Mouse (Mus musculus) heart, adult 8-10 months (tissue): ENCODE measurements around the gene Rpsa. TPM values are rescaled to one million over a fixed set of nuclear protein-coding genes. Genes with fewer than 3 reads are reported as not detected.

ENCODE experiments used
- DNase-seq: peaks from one replicate; pipeline ENCODE4 v3.0.0; 2022; ENCODE audit warnings: low spot score
- total RNA-seq, 4 experiments: library from RNA; stranded (reverse); gene quantifications; 2 replicates each; pipeline ENCODE4 v1.2.4; 2022

Gene Rpsa
- total RNA-seq, 4 experiments from 2014 or later = 429 to 518 (median 467) TPM

- no peak for DNase-seq
These were observed 14.0 kb upstream of the Rpsa start for GRCm38 (mm10) chr9:120113456-120113855.

GRCm38 (mm10) chr9:120114051-120114788, 13.3 kb upstream of the Rpsa start:
- DNase-seq = no peak

- no peak for DNase-seq
These were observed 12.7 kb upstream of the Rpsa start for GRCm38 (mm10) chr9:120114789-120115151.

DNA sequence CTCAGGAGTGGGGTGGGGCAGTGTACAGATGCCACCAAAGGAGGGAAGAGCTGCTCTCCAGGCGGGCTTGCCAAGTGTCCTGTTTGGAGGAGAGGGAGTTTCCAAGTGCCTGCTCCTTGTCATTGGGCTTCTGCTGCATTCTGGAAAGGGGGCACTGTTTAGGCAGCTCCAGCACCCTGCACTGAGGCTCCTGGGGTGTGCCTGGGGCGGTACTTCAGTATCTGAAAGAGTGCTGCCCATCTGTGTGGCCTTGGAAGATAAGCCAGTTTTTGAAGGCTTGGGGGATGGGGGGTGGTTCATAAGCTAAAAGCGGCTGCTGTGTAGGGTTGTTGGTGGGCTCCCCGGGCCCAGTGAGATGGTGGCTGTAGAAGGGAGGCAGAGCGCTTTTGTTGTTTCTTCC, 11.9 kb upstream of the Rpsa start:
- no peak for DNase-seq

DNA sequence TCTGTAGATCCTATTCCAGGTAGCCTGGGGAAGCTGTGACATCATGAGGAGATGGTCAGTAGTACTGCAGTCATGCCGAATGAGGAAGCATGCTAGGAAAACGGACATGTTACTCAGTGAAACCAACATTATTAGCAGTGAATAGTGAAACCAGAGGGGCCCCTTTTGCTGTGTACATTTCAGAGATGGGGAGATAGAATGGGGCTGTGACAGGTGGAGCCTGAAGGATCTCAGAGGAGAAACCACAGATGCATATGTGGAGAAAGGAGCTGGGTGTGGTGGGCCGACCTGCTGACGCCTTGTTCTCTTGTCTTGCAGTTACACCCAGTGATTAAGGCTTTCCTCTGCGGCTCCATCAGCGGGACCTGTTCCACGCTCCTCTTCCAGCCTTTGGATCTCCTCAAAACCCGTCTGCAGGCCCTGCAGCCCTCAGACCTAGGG, 11.3 kb upstream of the Rpsa start:
- DNase-seq = no peak

DNA sequence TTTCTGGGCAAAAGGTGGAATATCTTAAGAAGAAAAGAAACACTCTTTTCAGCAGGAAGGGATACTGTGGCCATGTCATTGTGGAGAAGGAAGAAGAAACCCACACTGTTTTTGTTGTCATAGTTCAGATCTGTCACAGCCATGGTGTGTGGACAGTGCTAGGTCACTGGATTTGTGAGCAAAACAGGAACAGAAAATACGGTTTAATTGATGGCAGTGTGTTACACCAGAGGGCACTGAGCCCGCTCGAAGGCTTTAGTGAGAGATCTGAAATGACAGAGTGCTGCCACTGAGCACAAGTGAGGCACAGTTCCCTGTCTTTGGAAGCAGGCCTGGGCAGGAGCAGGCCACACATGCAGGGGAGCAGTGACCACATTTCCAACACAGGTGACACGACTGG, 9.3 kb upstream of the Rpsa start:
- no peak for DNase-seq

GRCm38 (mm10) chr9:120120503-120120902, 7.0 kb upstream of the Rpsa start:
- no peak for DNase-seq

DNA sequence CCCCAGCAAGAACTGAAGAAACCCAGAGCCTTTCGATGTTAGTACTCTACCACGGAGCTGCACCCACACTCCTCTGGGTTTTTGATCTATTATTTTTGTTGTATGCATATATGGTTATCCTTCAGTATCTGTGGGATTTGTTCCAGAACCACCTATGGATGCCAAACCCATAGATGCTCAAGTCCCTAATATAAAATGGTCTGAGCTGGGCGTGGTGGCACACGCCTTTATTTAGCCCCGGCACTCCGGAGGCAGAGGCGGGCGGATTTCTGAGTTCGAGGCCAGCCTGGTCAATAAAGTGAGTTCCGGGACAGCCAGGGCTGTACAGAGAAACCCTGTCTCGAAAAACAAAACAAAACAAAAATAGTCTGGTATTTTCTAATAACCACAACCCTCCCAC, 621 bp upstream of the Rpsa start:
- no peak for DNase-seq

- DNase-seq = no peak
These were observed 1.8 kb downstream of the Rpsa start for GRCm38 (mm10) chr9:120129276-120129675.

- DNase-seq = no peak
These were observed 4.3 kb downstream of the Rpsa start for GRCm38 (mm10) chr9:120131784-120132288.

DNA sequence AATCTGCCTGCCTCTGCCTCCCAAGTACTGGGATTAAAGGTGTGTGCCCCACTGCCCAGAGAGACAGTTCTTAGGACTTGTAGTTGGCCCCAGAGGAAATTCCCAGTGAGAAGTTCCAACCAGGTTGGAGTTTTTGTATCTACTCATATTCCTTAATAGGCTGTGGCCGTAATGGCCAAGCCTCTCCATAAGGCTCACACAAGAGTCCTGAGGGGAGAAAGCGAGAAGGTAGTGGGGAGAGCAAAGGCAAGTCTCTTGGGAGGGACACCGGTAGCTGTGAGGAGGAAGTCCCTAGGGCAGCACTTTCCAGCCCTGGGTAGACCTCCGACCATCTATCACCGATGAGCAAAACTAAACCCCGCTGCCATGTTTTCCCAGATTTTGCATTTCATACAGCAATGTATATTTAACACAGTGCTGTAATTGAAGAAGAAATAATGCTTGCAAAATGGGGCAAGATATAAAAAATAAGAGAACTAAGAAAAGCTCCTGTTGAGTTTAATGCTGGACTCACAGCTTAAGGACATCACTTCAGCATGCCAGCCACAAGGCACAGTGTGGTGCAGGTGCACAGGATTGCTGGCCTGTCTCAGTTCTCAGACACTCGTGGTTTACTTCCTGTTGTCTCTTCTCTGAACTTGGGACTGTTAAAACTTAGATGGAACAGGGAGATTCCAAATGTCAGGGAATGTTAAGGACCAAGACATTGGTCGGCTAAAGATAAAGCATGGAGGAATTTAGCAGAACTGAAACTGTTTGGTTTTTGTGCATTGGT, 5.7 kb downstream of the Rpsa start:
- DNase-seq = no peak

DNA sequence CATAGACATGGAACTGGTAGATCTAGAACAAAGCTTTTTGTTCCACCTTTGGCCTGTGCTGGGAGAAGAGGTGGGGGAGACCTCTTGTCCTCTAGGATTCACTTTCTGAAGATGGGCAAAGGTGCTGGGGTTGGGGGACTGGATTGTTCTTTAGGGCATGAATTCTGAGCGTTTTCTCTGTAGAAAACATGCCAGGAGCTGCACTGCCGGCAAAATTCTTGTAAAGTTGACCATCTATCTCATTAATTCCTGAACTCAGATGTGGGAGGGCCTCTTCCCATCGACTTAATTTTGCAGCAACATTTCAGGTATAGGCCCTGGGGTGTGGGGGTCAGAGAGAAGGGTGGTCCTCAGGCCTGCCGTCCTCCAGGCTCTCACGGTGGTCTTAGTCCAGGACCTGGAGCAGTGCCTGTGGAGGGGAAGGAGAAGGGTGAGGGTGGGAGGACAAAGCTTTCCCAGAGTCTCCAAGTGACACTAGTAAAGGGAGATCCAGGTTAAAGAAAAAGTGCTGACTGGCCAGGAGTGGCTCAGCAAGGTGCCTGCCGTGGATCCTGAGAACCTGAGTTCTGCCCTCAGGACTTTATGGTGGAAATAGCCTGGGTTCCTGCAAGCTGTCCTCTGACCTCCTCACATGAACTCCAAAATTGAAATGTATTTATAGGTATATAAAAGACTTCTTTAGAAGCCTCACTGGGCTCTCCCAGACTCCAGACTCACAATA, 6.4 kb downstream of the Rpsa start:
- DNase-seq = no peak

DNA sequence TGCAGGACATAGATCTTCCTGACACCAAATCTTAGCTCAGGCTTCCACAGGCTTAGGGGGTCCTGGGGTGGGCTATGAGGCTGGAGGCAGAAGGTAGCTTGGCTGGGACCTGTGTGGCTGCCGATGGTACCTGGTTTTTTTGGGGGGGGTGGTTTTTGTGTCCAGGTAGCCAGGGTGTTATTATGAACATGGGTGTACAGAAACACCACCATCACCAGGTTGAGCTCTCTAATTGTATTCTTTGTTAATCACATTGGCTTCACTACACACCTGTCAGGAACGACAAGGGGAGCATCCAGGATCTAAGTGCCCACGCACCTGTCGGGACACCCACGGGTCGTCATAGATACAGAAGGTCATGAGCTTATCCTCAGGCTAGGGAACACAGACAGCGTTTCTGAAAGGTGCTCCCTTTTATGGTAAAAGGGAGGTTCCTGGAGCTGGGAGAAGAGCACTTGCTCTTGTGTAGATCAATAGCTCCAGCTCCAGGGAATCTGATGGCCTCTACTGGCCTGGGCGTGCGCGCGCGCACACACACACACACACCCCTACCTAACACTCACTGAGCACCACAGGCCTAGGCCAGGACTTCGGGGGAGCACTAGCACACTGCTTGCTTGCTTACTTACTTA, 7.2 kb downstream of the Rpsa start:
- DNase-seq = no peak

DNA sequence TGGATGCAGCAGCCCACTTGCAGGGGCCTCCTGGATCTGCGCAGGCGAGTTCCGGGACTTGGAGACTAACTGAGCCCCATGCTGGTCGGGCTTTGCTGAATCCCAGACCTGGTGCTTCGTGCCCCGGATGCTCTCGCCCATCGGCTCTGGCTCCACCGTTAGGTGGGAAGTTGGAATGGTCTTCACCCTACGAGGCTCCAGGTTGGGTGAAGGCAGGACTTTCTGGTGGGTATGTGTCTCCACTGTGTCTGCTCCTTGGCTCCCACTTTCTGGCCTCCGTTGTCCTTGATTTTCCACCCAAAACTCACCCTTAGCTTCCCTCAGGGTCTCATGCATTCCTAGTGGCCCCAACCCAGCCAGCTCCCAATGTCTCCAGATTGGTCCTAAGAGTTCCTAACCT, 8.0 kb downstream of the Rpsa start:
- DNase-seq = no peak

DNA sequence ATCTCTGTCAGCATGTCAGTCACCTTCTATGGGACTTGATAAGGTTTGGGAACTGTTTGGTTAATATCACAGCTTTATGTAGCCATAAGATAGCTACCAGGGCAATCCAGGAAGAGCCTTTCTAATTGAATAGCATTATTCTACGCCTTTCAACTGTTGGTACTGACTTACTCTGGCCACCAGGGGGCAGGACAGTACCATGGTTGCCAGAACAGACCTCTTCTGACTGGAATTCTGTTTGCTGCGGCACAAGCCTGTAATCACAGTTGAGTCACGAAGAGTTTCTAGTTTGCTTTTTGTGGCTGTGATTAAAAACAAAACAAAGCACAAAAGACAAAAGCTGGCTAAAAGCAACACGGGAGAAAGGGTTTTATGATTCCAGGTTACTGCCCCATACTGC, 13.2 kb downstream of the Rpsa start:
- DNase-seq = peak; percentile 60

GRCm38 (mm10) chr9:120144474-120144873, 17.0 kb downstream of the Rpsa start:
- DNase-seq = no peak

DNA sequence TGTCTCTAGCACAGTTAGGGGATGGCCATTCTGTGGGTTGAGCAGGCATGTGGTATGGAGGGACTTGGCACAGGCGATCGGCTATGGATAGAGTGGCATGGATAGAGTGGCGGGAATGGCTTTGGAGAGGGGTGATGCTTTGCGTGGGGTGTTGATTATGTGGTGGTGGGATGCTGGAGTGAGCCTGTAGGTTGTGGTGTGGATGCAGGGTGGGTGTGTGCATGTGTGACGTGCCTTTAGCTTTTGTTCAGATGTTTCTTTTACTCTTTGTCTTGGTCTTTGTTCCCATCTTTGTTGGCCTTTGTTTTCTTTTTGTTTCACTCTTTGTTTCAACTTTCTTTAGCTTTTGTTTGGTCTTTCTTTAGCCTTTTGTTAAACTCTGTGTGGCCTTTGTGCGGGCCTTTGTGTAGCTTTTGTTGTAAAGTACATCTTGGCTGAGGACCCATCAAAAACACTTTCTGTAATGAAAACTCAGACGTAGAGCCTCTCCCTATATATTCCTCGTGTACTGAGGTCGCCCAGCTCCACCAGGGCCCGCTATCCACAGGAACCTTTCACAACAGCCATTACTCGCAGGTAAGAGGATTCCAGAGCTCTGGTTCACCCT, 21.8 kb downstream of the Rpsa start, which contains the start of gene Mobp:
TSS of gene Mobp (plus strand) at position 486 of the 607 bp plus-strand sequence.
- no peak for DNase-seq

DNA sequence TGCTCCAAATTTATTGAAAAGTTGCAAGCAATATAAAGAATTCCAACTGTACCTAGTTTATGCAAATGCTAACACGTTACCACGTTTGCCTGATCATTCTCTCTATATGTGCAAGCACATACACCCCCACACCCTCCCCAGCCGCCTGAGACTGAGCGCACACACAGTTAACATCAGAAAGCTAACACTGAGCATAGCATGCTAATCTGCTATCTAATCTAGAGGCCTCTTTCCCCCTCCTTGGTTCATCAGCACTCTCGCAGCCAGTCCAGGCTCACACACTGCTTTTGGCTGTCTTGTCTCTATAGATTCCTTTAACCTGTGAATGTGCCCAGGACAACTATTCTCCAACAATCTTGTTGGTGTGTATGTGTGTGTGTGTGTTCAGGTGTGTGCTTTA, 23.7 kb downstream of the Rpsa start:
- no peak for DNase-seq

- DNase-seq = no peak
These were observed 24.5 kb downstream of the Rpsa start for GRCm38 (mm10) chr9:120151906-120152399.

- no peak for DNase-seq
These were observed 30.6 kb downstream of the Rpsa start for GRCm38 (mm10) chr9:120158047-120158446.

DNA sequence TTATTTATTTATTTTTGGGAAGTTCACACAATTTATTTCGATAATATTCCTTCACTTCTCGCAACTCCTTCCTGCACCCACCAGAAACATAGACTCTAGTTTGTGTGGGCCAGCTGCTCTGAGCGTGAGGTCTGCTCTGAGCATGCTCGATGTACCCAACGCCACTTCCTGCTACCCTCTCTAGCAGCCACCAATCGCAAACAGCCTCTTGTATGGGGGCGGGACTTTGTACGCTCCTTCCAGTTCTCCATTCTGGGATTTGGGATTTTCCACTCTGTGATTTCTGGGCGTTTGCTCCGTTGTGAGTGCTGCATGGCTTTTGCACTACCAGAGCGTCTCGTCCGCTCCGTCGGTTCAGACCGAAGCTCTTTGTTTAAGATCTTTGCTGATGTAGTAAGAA, 36.4 kb downstream of the Rpsa start:
- DNase-seq = no peak
